Mouse (Mus musculus): ENCODE results near the gene Skap2.
A peak's percentile ranks its signal among the peaks of the same experiment; 100 is the strongest.

Gene Skap2

DNA sequence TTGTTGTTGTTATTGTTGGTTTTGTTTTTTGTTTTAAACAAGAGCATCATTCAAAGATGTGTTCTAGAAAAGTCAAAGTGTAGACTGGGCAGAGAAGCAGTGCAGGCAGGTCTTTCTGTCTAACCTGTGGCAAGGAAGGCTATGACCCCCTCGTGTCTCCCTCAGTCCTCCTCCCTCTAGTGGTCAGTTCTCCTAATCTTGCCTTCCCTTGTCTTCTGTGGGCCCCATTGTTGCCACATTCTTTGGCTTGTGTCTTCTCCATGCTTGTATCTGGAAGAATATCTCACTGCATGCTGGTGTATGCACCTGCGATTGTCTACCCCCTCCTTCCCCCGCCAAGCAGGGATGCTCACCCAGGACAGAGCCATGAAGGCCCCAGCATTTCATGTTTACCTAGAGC is 174.2 kb downstream of the Skap2 start:
- no peak for DNase-seq

DNA sequence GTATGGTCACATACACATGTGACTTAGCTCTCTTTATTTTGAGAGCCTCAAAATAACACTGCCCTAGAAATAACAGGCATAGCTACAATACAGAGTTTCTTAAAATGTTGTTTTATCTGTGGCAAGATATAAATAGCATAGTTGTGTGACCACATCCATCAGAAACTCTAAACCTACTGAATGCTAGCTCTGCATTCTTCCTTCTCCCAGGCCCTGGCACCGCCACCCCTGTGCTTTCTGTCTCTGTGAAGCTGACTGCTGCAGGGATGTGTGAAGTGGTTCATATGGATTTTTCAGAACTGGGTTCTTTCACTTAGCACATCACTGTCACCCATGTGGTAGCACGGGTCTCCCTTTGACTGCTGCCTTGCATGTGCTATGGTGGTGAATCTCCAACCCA is 179.0 kb downstream of the Skap2 start:
- DNase-seq: no peak

DNA sequence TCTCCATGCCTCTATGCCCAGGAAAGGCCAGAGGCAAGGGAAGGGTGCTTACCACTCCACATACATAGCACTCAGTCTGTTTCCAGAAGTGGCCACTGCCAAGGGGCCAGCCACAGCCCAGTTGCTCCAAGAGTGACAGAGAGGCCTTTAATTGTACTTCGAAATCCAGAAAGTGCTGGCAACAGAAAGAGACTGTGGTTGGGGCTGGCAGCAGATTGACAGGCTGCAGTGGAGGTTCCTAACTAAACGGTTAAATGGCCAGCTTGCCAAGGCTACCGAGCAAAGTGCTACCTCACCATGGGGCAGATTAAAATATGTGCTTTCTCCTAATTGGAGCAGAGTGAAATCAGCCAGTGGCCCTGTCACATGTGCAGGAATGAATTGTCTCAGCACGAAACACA is 186.7 kb downstream of the Skap2 start:
- DNase-seq: no peak

GRCm38 (mm10) chr6:51824136-51824830 is 188.1 kb downstream of the Skap2 start:
- DNase-seq: peak; percentile 28 to 60

- peak; percentile 16 to 36 for DNase-seq
These were observed 190.3 kb downstream of the Skap2 start for GRCm38 (mm10) chr6:51822049-51822448.

- no peak for DNase-seq
These were observed 191.5 kb downstream of the Skap2 start for GRCm38 (mm10) chr6:51820853-51821252.

DNA sequence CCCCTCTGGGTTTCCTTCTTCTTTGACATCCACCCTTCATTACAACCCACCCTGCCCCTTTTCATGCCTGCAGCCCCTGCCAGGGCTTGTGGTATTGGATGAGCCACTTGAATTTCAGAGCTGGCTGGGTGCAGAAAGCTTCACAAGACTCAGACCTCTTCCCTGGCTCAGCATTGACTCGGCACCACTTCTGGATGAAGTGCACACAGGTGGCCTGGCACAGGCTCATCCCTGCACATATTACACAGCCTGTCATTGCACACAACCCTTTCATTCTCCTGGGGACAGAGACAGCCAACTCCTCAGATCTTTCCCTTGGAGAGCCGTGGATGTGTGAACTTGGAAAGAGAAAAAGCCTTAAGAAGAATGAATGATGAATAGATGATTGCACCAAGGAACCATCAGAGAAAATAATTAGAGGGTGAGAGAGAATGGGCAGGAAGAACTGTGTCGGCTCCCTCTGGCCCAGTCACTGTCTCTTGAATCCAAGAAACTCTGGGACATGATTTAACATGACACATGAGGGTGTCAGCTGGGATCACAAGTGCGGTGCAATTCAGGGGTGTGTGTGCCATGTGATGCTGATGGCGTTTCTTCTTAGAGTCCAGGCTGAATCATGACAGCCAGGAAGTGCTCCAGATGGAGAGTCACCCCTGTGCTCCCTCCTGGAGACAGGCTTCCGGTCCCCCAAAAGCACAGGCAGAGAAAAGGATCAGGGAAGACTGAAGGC is 195.3 kb downstream of the Skap2 start:
- no peak for DNase-seq

DNA sequence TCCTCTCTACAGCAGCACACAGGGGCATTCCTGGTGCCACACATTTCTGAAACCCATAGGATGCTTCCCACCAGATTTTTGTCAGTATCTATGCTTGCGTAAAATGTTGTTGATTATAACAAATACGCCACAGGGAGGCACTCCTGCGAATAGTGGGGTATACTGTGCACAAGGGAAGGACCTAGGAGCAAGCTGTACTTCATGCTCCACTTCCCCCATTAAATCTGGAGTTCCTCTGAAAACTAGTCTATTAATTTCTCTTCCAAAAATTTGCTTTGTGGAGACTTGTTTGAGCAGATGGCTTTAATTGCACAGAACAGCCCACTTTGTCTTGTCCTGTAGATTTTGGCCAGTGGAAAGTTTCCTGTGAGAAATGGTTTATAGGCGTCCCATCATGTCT is 201.4 kb downstream of the Skap2 start:
- DNase-seq: no peak

GRCm38 (mm10) chr6:51809164-51809824 is 203.1 kb downstream of the Skap2 start:
- DNase-seq: no peak

DNA sequence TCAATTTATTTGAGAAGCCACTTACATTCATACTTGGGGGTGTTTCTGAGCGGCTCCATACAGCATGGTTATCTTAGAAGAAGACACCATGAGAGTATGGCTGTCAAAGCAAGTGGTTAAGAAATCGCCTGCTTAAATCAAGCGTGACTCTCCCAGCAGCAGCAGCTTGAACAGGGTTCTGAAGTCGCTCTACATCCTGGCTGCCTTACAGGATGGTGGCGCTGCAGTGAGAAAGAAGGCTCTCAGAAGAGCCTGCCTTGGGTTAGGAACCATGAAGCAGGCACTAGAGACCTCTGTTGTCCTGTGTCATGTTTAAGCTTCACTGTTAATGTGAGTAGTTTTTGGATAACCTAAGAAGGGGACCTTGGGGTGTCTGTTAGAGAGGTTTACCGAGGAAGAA is 204.3 kb downstream of the Skap2 start:
- DNase-seq: no peak

All from kidney, postnatal 4 days (tissue).